Mouse (Mus musculus): ENCODE results near the gene Rab2b. TPM values are rescaled to one million over a fixed set of nuclear protein-coding genes. Genes with fewer than 3 reads are reported as not detected.

Rab2b gene
- polyA plus RNA-seq (2012; rRNA removed) = 3.2 TPM in 2 replicates

DNA sequence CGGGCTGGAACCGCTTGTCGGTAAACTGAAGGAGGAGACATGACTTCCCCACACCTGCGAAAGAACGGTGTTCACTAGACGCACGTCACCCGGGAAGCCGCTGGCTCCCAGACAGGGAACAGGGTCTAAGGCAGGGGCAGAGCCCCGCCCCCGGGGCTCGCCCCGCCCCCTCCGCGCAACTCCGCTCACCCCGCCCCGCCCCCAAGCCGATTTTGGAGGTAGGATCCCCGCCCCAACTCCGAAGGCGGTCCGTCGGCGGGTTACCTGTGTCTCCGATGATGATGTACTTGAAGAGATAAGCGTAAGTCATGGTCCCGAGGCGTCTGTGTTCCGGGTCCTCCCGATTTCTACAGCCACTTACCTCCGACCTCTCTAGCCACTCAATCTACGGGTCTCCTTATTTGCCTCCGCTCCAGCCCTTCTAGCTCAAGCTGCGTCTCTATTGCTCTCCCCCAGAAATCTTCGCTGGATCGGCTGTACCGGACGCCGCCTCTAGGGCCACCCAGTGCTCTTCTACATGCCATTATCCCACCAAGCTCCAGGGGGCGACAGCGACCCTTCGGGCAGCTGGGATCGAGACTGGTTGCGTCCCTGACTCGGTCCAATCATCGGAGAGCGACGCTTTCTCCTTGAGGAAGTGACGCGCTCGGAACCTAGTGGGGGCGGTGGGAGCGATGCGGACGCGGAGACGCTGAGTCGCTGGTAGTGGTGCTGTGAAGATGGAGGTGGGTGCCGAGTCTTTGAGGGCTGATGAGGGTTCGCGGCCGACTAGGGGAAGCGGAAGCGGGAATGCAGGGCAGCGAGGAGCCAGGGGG is at the start of gene Rab2b, which contains the start of gene Tox4:
Gene Rab2b, minus strand, starts transcription at position 614 of the 815 bp plus-strand sequence.
Gene Tox4, plus strand, starts transcription at position 215 of the 815 bp plus-strand sequence.

DNA sequence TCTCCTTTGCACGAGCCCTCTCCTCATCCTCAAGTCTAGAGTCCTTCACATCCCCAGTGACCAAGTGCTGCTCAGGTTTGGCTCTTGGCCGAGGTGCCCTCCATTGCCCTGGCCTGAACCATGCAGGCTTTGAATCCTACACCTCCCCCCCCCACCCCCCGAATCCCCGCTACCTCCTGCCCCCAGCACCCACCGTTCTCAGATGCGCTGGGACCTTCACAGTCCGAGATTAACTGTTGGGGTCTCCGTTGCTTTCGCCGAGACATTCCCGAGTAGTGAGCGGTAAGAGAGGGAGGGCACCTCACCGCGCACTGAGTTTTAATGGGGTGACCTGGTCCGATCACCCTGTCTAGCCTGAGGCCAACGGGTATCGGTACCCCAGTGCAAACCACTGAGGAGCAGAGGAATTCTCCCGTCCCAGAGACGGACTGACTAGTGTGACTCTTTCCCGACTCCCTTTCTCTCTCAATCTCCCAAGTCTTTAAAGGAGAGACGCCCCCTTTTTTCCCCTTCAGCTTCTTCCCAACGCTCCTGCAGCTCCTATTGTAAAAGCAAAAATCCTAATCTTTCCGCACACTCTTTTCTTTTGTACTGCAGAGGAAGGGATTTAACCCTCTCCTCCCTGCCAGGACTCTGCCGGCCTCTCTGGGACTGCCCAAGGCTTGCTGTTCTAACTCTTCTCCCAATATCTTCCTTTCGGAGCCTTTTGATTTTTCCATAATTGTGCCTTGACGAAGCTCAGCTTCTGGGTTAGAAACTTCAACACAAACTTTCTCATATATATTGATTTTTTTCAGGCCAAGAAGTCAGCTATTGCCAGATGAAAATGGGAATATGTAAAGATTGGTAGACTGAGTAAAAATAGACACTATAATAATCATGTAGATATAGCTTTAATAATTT is 48.8 kb upstream of the Rab2b start, which contains the start of gene Sall2:
Gene Sall2, minus strand, starts transcription at position 853 of the 903 bp plus-strand sequence.

DNA sequence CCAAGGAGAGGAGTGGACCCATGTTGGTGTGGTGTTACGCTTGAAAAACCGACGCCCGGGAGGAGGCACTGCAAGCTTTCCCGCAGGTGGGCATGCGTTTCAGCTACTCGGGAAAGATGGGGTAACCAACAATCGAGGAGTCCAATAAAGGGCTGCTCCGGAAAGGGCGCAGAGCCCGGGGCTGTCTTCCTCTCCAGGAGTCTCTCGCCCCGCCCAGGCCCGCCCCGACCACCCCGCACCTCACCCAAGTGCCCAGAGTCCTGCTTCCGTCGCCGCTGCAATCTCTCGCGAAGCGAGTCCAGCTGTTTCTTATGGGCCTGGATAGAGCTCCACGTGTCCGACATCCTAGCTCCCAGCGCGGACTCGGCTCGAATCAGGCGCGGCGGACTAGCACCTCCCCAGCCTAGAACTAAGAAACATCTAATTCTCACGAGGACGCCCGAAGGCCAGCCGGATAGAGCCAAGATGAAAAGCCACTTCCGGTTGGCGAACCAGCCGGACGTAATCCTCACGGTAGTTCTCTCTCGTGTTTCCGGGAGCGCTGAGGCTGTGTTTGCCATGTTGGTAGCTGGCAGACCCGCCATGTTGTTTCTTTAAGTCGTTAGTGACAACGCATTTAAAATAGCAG is 25.4 kb upstream of the Rab2b start, which contains the start of gene Mettl3:
Gene Mettl3, minus strand, starts transcription at position 485 of the 628 bp plus-strand sequence.

DNA sequence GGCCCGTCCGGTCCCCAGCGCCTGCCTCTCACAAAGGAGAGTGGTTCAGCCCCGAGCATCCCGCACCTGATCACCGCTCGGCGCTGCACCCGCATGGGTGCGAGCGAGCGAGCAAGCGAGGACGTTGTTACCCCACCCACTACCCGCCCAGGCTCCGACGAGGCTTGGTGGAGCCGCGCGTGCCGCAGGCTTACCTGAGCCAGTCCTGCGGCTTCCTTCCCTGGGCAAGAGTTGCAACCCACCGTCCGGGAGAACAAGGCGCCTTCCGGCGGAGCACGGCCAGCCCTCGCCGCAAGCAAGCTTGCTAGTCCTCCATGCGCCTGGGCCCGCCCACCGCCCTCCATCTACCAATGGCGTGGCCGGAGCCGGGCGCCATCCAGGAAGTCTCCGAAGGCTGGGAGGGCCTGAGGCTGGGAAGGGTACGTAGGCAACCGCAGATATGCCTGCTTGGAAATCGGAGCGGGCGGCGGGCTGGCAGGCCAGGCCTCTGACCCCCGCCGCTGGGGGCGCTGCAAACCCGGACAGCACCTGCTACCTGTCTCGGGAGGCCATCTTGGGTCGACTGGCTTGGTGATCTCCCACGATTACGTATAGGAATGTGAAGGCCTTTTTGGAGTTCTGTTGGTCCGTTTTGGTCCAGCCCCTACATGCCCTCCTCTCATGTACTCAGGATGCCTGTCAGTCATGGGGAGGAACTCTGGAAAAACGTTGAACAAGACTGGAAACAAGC is 21.7 kb downstream of the Rab2b start, which contains the start of gene Chd8:
Gene Chd8, minus strand, starts transcription at position 297 of the 730 bp plus-strand sequence.

Other genes starting within 250 kb of the Rab2b start
- gene Olfr221, start 237.1 kb downstream of the Rab2b start, polyA plus RNA-seq (2012; rRNA removed) = 0.01 and 0.05 TPM in 2 replicates
- 184 and 196 TPM in 2 replicates for gene Hnrnpc, start 175.5 kb downstream of the Rab2b start, polyA plus RNA-seq (2012; rRNA removed)
- gene Rpgrip1, start 168.8 kb downstream of the Rab2b start, polyA plus RNA-seq (2012; rRNA removed) = 0.42 and 0.45 TPM in 2 replicates
- 29.1 and 30.1 TPM in 2 replicates for gene Supt16, start 82.1 kb downstream of the Rab2b start, polyA plus RNA-seq (2012; rRNA removed)
- gene Chd8, start 21.8 kb downstream of the Rab2b start, polyA plus RNA-seq (2012; rRNA removed) = 12.9 and 15.6 TPM in 2 replicates
- 9.6 and 11.0 TPM in 2 replicates for gene Tox4, start 399 bp downstream of the Rab2b start, polyA plus RNA-seq (2012; rRNA removed)
- gene Mettl3, start 25.6 kb upstream of the Rab2b start, polyA plus RNA-seq (2012; rRNA removed) = 17.1 and 17.7 TPM in 2 replicates
- 0.80 and 0.84 TPM in 2 replicates for gene Sall2, start 49.2 kb upstream of the Rab2b start, polyA plus RNA-seq (2012; rRNA removed)
- gene Olfr1513, start 76.9 kb upstream of the Rab2b start, polyA plus RNA-seq (2012; rRNA removed) = not detected in 2 replicates
- not detected in 2 replicates for gene Olfr1512, start 99.6 kb upstream of the Rab2b start, polyA plus RNA-seq (2012; rRNA removed)
- not detected in 2 replicates for gene Olfr1511, start 117.8 kb upstream of the Rab2b start, polyA plus RNA-seq (2012; rRNA removed)
- not detected in 2 replicates for gene Olfr1510, start 134.8 kb upstream of the Rab2b start, polyA plus RNA-seq (2012; rRNA removed)
- not detected in 2 replicates for gene Olfr1509, start 163.4 kb upstream of the Rab2b start, polyA plus RNA-seq (2012; rRNA removed)
- not detected in 2 replicates for gene Olfr1508, start 187.9 kb upstream of the Rab2b start, polyA plus RNA-seq (2012; rRNA removed)
- not detected in 2 replicates for gene Olfr1507, start 216.2 kb upstream of the Rab2b start, polyA plus RNA-seq (2012; rRNA removed)